Mouse (Mus musculus) A20 (cell line): Measurements from ENCODE around the gene Nek7.

Experiments
- DNase-seq: peaks from one replicate; pipeline ENCODE4 v3.0.0-alpha.2; 2011; ENCODE audit warnings: low read depth, low spot score

Nek7 gene

DNA sequence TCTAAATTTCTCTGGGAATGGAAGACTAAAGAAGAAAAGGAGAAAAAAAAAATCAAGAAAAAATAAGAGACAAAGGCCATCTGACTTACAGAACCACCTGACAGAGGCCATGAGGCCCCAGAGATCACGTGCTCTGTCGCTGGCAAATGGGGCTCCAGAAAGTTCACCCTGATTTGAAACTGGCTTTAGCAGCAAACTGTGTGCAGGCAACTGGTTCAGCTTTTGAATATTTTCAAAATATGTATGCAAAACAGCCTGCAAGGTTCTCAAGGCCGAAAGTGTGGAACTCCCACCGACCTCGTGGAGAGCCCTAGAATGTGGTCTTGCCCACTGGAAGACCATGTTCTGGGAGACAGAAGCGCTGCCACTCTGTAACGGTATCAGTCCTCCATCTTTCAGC is 11.6 kb downstream of the Nek7 start:
- DNase-seq: peak; percentile 91

GRCm38 (mm10) chr1:138607862-138608261 is 12.1 kb downstream of the Nek7 start:
- peak; percentile 60 for DNase-seq

DNA sequence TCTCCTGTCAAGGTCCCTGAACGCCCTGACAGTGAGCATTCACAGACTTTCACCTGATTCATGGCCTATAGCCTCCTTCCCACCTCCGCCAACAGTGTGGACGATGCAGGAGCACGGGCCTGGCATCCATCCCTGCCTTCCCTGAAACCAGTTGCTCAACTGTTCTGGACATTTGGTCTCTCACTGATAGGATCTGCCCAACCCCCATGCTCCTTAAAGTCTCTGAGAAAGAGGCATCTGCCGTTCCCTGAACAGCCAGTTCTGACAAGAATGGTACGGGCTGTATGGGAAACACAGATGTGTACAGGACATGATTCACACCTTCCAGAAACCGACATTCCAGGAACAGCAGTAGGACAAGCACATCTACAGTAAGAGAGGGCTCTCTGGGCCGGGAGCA is 13.2 kb downstream of the Nek7 start:
- no peak for DNase-seq

- DNase-seq: no peak
Measured at GRCm38 (mm10) chr1:138604736-138605135, 15.2 kb downstream of the Nek7 start.

DNA sequence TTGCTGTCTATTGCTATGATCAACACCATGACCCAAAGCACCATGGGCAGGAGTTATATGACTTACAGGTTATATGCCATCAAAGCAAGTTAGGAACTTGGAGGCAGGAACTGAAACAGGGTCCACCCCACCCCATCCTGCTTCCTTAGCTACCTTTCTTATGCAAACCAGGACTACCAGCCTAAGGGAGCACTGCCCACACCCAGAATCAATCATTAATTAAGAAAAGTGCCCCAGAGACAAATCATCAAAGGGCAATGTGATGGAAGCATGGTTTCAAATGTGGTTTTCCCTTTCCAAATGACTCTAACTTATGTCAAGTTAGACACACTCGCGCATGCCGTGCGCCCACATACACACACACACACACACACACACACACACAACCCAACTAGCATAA is 16.0 kb downstream of the Nek7 start:
- DNase-seq: peak; percentile 41

GRCm38 (mm10) chr1:138598087-138598486 is 21.9 kb downstream of the Nek7 start:
- no peak for DNase-seq

- DNase-seq: no peak
Measured at GRCm38 (mm10) chr1:138596127-138596706, 23.7 kb downstream of the Nek7 start.

DNA sequence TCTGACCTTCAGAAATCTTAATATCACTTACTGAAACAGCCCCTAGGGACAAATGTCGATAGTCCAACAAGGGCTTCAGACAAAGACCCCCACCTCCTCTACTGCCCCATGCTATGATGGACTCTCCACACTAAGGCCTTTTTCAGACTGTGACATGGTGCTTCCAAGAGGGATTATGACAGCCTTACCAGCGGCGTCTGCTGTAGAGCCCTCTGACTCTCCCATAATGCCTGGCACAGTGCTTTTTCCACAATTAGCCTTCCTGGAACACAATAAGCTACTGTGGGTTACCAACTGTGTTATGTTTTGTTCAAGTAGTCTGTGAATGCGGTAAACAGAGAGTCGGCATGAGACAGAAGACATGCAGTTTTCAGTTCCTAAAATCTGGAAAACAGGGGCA is 25.0 kb downstream of the Nek7 start:
- no peak for DNase-seq

- DNase-seq: no peak
Measured at GRCm38 (mm10) chr1:138593922-138594321, 26.0 kb downstream of the Nek7 start.

GRCm38 (mm10) chr1:138592466-138592865 is 27.5 kb downstream of the Nek7 start:
- no peak for DNase-seq

- DNase-seq: no peak
Measured at GRCm38 (mm10) chr1:138590451-138591022, 29.4 kb downstream of the Nek7 start.

- DNase-seq: no peak
Measured at GRCm38 (mm10) chr1:138589126-138589525, 30.8 kb downstream of the Nek7 start.

- DNase-seq: no peak
Measured at GRCm38 (mm10) chr1:138587812-138588211, 32.1 kb downstream of the Nek7 start.

DNA sequence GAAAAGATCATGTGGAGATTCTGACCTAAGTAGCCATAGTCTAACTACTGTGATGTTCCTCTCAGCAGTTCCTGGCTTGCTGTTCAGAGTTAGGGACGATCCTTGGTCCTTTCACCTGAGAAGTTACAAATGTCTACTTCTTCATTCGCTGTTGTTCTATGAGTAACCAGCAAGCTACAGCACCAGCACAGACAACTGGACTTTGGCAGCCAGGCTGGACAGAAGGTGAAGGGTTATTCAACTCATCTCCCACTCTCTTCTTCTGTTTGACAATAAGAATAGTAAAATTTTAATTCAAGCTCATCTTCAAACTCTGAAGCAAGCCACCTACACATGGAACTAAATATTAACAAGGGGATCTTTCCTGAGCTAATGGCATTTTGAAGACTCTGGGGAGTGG is 33.0 kb downstream of the Nek7 start:
- DNase-seq: no peak

DNA sequence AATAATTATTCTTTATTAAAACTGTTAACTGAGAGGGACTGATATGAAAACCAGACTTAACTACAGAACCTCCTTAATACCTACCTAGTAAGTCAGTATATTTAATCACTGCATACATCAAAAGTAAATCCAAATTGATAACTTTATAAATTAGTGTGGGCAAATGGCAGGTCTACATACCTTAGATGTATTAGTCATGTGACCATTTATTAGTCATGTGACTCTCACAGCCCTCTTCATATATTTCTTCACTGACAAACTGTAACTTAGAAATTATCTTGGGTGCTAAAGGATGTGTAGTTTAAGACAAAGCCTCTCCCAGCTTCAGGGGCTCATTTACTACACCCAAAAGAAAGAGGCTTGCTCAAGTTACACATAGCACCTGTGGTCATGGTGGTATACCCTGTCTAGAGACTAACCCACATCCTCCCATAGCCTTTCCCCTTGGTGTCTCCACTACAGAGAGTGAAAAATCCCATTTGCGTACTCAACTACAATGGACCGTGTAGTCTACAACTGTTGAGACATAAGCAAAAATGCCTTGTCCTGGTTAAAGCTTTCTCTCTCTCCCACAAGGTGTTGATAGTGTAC is 35.4 kb downstream of the Nek7 start:
- DNase-seq: no peak

GRCm38 (mm10) chr1:138582225-138582624 is 37.7 kb downstream of the Nek7 start:
- DNase-seq: no peak

DNA sequence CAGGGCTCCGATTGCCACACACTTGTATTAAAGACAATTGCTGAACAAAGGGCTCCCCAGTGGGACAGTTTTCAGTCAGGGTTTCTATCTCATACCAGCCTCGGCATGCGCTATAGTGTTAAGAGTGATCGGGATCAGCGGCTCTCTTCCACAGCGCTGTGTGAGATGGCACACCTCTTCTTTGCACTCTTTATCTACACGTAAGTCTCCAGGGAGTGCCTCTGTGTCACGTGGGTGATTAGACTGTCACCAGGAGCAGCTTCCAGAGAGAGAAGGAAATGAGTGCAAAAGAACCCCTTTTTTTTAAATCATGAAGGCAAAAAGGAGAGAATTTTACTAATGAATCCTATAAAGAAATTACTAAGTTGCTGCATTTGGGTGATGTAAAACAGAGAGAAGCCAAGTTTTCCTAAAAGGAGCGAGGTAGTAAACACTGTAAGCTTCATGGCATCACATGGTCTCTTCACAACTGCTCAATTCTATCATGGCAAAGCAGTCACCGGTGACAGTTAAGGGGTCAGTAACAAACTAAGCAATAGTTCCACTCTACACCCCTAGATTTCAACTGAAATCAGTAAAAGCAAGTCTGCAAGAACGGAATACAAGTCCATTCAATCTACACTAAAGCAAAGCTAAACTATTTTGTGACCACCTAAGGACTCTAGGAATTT is 40.0 kb downstream of the Nek7 start:
- DNase-seq: no peak

- no peak for DNase-seq
Measured at GRCm38 (mm10) chr1:138579207-138579606, 40.7 kb downstream of the Nek7 start.

DNA sequence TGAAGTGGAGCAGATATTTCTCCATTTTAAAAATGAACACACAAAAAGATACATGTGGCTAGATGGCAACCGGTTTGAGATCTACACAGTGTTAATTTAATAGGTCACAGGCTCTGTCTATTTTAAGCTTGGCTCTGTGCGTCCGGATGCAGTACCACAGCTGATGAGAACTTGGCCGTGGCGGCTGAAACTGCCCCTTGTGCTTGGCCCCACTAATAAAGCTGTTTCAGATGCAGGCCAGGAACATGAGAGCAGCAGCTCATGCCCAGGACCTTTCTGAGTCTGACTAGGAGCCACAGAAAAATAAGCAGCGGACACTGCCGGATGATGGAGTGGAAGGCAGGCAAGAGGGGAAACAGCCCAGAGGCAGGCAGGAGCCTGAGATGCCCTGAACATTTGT is 43.1 kb downstream of the Nek7 start:
- DNase-seq: no peak

DNA sequence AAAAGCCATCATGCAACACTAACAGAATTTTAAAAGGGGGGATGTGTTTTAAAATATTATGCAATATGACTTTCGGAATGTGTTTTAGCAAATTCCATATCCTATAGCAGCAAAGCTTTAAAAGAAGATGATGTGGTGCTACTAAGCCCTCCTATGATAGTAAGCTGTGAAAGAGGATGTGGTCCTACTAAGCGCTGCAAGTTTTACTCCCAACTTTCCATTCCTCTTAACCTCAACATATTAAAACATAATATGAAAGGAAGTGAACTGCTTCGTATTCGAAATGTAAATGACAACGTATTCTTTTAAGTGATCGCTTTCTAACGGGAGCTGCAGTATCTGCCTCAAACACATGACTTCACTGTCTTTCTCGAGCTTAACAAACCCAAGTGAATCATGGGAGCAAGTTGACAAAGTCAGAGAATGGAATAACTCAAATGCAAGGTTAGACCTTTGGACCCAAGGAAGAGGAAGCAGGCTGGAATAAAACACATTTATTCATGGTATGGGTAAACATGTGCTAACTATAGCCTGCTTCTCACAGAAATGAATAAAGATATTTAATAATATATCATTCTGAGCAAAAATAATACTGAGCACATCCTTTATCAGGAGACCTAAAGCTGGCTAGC is 43.8 kb downstream of the Nek7 start:
- no peak for DNase-seq

GRCm38 (mm10) chr1:138575629-138576028 is 44.3 kb downstream of the Nek7 start:
- DNase-seq: no peak

- no peak for DNase-seq
Measured at GRCm38 (mm10) chr1:138571565-138572361, 48.2 kb downstream of the Nek7 start.
